Mouse (Mus musculus): Measurements from ENCODE around the gene Cnot11.

The Cnot11 gene

DNA sequence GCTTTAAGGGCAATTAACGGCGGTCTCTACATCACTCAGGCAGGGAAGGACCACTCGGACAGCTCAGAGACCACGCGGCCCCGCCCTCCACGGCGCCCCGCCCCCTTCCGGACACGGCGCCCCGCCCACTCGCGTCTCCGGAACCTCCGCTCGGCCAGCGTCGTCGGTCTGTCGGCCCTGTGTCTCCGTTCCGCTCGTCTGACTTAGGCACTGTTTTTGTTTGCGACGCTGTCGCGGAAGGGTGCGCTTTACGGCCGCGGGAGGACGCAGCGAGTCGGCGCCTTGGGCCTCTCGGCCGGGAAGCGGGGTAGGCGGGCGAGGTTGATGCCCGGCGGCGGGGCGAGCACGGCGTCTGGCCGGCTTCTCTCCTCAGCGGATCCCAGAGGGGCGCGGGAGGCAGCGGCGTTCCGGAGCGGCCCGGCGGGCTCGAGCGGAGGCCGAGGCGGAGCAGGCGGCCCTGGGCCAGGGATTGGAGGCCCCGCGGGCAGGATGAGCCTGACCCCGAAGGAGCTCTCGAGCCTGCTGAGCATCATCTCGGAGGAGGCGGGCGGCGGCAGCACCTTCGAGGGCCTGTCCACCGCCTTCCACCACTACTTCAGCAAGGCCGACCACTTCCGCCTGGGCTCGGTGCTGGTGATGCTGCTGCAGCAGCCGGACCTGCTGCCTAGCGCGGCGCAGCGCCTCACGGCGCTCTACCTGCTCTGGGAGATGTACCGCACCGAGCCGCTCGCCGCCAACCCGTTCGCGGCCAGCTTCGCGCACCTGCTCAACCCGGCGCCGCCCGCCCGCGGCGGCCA lies 921 bp downstream of the Cnot11 start:
- peak; percentile 98 to 100 for DNase-seq (ENCODE audit: low spot score in 2 of 2)

DNA sequence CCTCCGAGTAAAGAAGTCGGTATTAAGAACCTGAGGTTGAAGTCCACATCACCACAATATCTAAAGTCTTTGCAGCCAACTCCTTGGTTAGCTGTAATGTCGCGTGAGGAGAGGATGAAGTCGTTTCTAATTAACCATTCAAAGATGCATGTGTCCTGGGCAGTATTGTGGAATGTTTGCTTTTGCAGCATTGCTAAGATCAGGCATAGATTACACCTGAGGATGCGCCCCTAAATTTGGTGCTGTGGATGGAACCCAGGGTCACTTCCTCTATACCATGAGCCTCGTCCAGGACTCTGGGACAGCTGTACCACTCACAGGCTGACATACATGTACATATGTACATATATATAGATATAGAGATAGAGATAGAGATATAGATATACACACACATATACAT lies 1.9 kb downstream of the Cnot11 start:
- no peak for DNase-seq (ENCODE audit: low spot score in 2 of 2)

DNA sequence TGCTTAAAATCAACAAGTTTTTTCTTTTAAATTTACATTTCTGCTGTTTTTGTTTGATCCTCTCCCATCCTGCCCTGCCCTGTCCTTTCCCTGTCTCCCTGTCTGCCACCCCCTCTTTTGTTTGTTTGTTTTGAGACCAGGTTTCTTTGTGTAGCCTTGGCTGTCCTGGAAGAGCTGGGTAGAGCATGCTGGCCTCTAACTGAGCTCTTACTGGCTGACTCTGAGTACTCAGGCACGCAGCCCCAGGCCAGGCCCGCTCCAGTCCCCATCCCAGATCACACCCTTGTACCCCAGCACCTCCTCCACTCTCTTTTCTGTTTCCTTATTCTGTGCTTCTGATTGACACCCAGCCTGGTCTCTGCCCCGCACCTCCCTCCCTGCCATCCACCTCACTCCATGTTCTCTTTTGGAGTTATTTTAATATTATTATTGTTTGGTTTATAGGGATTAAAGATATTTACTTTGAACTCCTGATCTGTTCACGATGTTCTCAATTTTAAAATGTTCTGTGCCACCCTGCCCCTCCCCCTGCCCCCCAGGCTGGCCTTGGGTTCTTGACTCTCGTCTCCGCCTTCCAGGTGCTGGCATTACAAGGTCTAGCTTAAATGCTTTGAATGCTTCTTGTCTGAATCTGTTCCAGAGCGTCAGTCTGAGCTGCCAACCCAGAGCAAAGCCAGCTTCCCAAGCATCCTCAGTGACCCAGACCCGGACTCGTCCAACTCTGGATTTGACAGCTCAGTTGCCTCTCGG lies 3.0 kb downstream of the Cnot11 start:
- DNase-seq (ENCODE audit: low spot score in 2 of 2) = no peak

DNA sequence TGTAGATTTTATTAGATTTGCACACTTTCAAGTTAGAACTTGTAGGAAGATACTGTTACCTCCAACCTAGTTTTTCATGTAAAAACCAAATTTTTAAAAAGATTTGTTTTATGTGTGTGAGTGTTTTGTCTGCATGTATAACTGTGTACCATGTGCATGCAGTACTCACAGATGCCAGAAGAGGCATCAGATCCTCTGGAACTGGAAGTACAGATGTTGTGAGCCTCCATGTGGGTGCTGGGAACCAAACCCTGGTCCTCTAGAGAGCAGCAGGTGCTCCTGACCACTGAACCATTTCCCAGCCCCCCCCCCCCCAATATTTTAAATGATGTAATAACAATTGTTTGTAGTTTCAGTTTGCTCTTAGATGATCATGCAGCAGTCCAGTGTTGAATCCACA lies 5.8 kb downstream of the Cnot11 start:
- DNase-seq (ENCODE audit: low spot score in 2 of 2) = no peak

DNA sequence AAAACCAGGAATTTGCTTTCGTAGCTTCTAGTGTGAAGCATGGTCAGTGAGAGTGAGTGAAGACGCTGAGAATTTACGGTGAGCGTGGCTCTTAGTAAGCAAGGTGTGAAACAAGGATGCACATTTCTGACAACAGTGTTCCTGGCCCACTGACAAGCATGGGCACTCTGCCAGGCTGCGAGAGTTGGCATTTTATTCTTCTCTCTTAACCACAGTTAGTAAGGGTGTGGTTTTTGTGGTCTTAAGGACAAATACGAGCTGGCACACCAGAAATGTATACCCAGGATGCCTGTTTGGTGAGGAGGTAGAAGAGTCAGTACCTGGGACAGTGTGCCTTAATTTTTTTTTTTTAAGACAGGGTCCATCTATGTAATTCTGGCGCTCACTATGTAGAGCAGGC lies 10.8 kb downstream of the Cnot11 start:
- no peak for DNase-seq (ENCODE audit: low spot score in 2 of 2)

DNA sequence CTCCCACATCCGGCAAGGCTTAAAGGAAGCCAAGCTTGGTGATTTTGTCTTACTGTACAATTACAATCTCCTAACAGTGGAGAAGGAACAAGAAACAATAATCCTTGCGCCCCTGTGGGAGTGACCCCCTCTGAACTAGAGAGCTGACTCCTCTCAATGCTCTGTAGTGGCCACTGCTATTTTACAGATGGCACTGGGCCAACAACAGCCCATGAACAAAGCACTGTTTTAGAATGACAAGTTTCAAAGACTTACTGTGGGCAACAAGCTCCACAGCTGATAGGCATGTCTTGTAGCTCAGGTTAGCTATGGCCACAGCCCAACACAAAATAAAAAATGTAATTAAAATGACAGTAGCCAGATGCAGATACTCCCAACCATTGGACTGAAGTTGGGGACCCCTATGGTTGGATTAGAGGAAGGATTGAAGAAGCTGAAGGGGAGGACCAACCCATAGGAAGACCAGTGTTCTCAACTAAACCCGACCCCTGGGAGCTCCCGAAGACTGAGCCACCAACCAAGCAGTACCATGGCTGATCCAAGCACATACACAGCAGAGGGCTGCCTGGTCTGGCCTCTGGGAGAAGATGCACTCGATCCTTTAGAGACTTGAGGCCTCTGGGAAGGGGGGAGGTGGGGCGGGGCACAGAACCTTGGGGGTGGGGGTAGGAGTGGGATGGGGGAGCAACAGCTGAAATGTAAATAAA lies 11.5 kb downstream of the Cnot11 start:
- DNase-seq (ENCODE audit: low spot score in 2 of 2) = no peak

DNA sequence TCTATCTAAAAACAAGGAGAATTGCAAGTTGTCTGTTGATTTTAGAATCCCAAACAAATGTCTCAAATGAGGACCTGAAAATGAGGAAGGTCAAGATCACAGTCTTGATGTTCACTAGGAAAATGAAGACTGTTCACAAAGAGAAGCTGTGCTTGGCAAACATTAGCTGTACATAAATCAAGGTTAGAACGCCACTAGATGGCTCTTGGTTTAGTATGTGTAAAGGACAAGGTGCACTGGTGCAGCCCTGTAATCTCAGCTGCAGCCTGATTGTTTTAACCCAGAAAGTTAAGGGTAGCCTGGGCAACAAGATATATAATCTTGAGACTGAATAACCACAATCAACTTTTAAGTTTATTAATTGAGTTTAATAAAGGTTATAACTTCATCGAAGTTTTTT lies 12.4 kb downstream of the Cnot11 start:
- no peak for DNase-seq (ENCODE audit: low spot score in 2 of 2)

DNA sequence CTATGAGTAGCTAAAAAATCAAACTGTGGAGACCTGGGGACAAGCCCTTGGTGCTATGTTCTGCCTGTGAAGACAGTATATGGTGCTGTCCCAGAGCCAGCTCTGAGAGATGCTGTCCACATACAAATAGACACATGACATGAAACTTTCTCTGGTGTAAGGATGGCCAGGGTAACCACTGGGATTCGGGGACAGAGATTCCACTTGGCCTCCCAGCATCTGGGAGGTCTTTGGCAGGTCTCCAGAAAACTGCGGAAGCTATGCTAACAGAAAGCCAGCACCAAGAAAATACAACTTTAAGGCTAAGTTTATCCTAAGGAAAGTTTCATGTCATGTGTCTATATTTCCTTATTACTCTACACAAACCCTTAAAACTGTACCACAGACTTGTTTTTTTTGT lies 15.0 kb downstream of the Cnot11 start:
- DNase-seq (ENCODE audit: low spot score in 2 of 2) = no peak

DNA sequence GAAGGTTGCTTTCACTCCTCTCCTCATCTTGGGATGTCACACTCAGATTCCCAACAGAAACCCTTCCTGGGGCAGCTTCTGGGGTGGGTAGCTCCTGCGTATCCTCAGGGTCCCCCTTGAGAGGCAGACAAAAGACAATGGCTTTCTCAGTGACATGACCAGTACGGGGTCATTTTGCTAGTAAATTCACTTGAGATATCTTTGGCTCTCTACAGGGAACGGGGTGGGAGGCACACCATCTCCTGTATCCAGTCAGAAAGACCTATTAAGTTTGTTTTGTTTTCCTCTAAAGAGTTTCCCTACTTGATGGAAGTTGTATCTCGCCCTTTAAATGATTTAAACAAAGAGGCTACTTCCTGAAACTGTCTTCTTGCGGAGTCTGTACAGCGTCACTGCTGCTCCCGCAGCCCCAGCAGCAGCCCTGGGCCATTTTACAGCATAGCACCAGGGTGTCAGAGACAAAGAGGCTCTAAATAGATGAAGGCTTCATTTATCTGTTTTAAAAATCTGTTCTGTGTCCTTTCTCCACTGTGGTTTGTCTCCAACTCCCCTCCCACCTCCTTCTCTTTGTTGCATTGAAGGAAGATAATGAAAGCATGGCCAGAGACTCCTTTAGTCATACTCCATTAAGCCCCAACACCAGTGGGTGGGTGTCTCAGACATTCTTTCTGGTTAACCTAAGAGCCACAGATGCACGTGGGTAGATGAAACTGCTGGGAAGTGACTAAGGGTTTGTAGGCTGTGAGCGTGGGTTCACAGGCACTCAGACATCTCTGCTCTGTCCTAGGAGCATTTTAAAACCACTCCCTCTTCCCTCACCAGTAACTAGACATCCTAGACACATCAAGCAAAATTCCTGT lies 21.0 kb downstream of the Cnot11 start:
- peak in 1 of 2 experiments; percentile 51 for DNase-seq (ENCODE audit: low spot score in 2 of 2)

DNA sequence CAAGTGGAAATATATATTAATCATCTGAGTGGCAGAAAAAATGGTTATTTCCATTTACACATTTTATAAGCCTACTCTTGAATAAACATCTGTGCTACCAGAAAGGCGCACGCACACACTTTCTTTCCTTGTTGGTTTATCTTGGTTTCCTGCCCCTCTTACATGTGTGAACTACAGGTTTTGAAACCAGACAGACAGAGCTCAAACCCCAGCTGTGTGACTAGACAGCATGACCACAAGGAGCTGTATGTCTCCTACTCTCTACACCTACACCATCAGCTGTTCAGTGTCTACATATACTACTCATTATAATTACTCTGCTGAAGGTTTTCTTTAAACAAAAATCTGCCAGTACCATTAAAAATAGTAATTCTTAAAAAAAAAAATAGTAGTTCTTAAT lies 24.2 kb downstream of the Cnot11 start:
- no peak for DNase-seq (ENCODE audit: low spot score in 2 of 2)

DNA sequence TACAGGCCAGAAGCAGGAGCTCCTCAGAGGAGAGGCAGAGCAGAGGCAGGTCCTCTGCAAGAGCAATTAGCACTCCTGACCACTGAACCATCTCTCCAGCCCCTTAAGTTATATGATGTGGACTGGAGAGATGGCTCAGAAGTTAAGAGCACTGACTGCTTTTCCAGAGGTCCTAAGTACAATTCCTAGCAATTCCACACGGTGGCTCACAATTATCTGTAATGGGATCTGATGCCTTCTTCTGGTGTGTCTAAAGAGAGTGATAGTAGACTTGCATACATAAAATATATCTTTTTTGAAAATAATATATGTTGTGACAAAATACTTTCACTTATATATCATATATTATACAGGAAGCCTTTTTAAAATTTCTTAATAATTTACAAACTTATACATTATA lies 27.1 kb downstream of the Cnot11 start:
- DNase-seq (ENCODE audit: low spot score in 2 of 2) = no peak

DNA sequence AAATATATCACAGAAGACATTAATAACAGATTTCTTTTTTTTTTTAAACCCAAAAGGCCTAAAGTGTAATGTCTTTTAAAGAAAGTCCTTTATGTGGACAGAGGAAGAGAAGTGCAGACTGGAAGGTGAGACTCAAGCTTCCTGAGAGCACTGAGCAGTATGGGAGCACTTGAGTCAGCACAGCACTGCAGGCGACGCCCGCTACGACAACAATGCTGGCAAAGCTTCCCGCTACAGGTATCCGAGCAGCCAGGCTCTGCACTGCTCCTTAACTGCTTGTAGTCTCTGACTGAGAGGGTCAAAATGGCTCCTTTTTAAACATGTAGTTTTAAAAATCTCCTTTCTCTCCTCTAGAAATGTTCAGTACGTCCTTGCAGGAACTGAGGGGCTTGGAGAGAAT lies 28.4 kb downstream of the Cnot11 start:
- DNase-seq (ENCODE audit: low spot score in 2 of 2) = no peak

DNA sequence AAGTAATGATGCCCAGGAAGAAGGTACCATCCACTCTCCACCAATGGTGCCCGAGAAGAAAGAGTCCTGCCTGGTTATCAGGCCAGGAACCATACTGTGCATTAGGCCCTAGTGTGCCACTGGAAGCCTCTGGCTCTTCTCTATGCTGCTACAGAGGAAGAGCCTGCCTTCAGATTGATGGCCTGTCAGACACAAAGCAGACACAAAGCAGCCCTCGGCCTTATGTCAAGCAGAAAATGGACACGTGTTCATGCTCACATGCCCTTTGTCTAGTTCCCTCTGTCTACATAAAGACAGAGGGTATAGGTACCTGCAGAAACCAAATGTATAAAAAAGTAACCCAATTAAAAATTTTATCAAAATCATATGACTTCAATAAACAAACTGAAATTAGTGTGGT lies 29.8 kb downstream of the Cnot11 start:
- no peak for DNase-seq (ENCODE audit: low spot score in 2 of 2)

DNA sequence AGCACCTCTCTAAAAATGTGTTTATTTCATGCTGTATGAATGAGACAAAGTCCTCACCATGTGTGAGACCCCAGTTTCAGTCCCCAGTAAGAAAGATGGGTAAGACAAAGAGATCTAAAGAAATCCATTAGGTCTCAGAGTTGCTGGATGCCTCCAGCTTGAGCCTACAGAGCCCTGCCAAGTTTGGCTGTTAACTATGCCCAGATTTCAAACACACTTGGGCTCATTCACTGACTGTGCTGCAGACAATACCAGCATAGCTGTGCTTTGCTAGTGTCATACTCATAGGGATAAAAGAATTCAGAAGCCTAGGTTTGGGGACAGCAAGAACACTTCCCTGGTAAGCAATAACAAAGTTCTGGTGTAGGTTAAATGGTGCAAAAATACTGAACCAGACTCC lies 33.3 kb downstream of the Cnot11 start:
- DNase-seq (ENCODE audit: low spot score in 2 of 2) = no peak

DNA sequence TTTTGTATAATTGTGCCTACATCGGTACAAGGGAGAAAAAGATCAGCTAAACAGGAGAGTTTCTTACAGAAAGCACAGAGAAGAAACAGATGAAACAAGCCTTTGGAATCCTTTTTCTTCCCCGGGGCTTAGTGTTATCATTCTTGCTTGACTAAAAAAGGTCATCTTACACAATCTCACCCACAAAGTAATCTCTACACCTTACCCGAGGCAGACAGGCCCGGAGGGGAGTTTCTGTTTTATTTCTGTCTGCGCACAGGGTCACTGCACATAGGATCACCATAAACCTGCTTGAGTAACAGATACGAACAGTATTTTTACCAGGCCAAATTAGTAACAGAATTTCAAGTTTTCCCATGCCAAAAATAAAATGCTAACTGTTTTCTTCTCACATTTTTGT lies 36.9 kb downstream of the Cnot11 start:
- no peak for DNase-seq (ENCODE audit: low spot score in 2 of 2)

DNA sequence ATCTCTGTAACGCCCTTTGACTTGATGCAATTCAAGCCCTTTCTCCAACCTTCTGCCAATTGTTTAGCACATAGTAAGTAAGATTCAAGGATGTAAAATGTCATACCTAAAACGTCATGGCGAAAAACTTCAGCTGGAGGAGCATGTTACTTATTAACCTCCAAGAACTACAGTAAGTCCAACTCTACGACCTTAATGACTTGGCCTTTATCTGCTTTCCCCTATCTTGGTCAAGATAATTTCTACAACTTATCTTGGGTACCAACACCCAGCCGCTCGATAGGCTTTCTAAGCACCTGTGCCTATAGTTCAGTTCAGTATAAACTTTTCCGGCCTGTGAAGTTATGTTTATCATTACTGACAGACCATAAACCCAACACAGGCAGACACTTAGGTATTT lies 39.1 kb downstream of the Cnot11 start:
- no peak for DNase-seq (ENCODE audit: low spot score in 2 of 2)

DNA sequence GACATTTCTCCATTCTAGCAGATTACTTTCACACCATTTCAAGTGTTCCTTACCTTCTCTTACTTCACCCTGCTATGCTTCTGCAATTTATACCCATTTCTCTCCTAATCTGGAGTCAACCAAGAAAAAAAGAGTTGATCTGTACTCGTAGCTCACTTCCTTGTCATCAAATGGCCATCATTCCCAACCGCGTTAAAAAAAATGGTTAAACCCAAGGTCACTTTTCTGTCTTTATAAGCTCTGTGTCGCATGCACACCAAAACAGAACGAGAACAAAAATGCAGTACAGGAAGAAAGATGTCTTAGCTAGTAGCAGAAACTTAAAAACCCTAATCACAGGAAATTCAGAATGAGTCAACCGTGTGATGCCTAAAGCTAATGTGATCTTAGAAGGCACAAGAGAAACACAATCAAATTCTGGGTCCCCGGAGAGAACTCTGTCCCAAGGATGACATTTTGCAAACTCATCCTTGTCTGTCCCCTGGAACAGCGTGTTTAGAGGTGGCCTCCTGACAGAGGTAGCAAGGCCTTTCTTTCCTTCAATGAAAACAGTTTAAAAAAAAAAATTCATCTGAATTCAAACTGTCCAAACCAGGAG lies 41.1 kb downstream of the Cnot11 start:
- DNase-seq (ENCODE audit: low spot score in 2 of 2) = no peak

DNA sequence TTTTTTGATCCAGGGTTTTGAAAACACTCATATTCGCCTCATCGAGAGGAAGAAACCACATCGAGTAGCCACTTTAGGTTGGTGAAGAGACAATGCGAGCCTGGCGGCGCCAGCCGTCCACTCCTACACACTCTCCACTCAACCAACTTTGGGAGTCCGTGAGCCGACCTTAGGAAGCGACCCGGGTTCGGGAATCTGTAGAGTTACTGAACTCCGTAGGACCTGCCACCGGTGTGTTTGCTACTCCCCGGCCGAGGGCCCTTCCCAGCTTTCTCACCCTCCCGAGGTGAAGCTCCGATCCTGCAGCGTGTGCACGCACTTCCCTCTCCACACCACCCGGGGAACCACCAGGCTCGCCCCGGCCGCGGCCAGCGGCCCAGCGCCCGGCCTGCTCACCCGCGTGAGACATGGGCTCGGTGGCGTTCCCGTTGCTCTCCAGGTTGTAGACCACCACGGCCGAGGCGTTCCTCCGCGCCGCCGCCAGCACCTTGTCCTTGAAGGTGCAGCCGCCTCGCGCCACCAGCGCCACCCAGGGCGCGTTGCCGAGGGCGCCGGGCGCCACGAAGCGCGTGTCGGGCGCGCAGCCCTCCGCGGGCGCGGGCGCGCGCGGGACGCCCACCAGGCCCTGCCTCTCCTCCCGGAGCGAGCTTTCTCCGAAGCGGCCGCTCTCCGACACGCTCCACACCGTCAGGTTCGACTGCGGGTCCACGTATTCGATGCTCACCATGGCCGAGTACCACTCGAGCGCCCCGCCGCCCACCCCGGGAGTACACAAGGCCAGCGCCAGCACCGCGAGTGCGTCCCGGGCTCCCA lies 41.8 kb downstream of the Cnot11 start:
- DNase-seq (ENCODE audit: low spot score in 2 of 2) = peak; percentile 55 to 60

DNA sequence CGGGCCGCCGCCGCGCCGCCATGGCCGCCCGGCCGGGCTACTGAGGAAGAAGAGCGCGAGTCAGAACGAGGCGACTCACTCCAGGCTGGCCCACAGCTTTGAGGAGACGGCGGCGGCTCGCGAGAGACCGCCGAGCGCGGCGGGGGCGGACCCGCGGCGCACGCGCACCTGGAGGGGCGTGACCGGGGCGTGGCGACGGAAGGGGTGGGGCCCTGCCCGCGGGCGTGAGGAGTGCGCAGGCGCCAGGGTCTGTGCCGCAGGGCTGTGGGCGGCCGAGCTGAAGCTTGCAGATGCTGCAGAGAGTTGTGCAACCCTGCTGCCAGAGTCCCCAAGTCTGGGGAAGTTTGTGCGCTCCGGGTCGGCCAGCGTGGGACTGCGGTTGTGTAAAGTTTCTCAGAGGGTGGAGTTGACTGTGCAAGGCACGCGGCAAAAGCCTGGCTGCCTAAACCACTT lies 42.5 kb downstream of the Cnot11 start, which contains the start of gene Rnf149:
Rnf149 (minus strand) TSS at position 153 of the 453 bp plus-strand sequence.
- peak; percentile 92 to 96 for DNase-seq (ENCODE audit: low spot score in 2 of 2)

DNA sequence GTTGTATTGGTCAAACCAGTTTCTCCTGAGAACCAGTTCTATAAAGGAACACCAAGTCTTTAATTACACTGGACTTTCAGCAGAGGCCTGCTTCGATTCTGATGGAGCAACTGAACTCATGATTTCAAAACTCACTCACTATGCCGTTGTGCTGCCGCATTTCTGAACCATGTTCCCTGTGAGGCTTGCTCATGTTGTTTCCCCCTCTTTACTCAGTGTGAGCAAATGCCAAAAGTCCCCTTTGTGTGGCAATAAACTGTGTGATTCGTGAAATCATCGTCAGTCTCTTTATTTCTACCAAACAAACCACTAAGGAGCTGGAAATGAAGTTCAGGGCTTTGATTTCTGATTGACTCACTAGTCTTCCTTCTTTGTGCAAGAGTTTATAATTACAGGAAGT lies 43.7 kb downstream of the Cnot11 start:
- DNase-seq (ENCODE audit: low spot score in 2 of 2) = no peak

All from frontal cortex, postnatal 25 days (tissue).